Mouse (Mus musculus) G1E (cell line): Measurements from ENCODE around the gene Primpol. TPM values are rescaled to one million over a fixed set of nuclear protein-coding genes. Genes with fewer than 3 reads are reported as not detected.

Source experiments
- ATAC-seq: 2 replicates; pipeline ENCODE4 v1.8.0; 2016; ENCODE audit warnings: mild to moderate bottlenecking; ENCODE audit not compliant: insufficient number of reproducible peaks, poor library complexity, low FRiP score, severe bottlenecking; ENCODE audit errors: extremely low read depth
- DNase-seq: peaks from one replicate; pipeline ENCODE4 v3.0.0; 2012; ENCODE audit warnings: low spot score
- H3K27me3 ChIP-seq: 2 replicates; pipeline ENCODE4 v1.6.1; 2012; ENCODE audit warnings: mild to moderate bottlenecking, low read length, inconsistent platforms; ENCODE audit not compliant: insufficient read depth
- H3K36me3 ChIP-seq: replicated peaks from 2 replicates; pipeline ENCODE3; 2012; ENCODE audit warnings: mild to moderate bottlenecking, inconsistent platforms
- H3K4me1 ChIP-seq: 2 replicates; pipeline ENCODE4 v1.6.1; 2012; ENCODE audit warnings: low read depth, low read length, inconsistent platforms, mixed read lengths; ENCODE audit not compliant: insufficient read depth
- H3K4me3 ChIP-seq: 2 replicates; pipeline ENCODE4 v1.5.1; 2012; ENCODE audit warnings: low read depth, mild to moderate bottlenecking, inconsistent platforms, low read length, moderate library complexity, mixed read lengths
- H3K9me3 ChIP-seq: replicated peaks from 2 replicates; pipeline ENCODE4 v1.6.1; 2012; ENCODE audit warnings: inconsistent platforms
- CTCF ChIP-seq: IDR thresholded peaks from 2 replicates; pipeline ENCODE4 v1.5.1; 2012; ENCODE audit warnings: low read depth, low read length, inconsistent platforms, mixed read lengths
- GATA1 ChIP-seq: IDR thresholded peaks from 2 replicates; pipeline ENCODE4 v1.6.1; 2012; ENCODE audit warnings: borderline replicate concordance, low read length, inconsistent platforms, mixed read lengths
- GATA2 ChIP-seq: IDR thresholded peaks from 2 replicates; pipeline ENCODE4 v1.6.1; 2012; ENCODE audit warnings: low read depth, low read length, inconsistent platforms, borderline replicate concordance
- POLR2AphosphoS5 ChIP-seq: IDR thresholded peaks from 2 replicates; pipeline ENCODE4 v1.6.1; 2012; ENCODE audit warnings: low read depth, low read length, inconsistent platforms; ENCODE audit not compliant: insufficient replicate concordance
- TAL1 ChIP-seq: conservative IDR thresholded peaks from 2 replicates; pipeline ENCODE4 v1.6.1; 2012; ENCODE audit warnings: low read depth, low read length, inconsistent platforms, mixed read lengths
- polyA plus RNA-seq: library from polyadenylated mRNA; stranded (reverse); fragments of >175 nt; gene quantifications from 2 replicates; pipeline ENCODE4 v1.2.3, GENCODE M21; 2012
- total RNA-seq, 2 experiments: library from RNA; stranded (forward) in 1 of 2; stranded (reverse) in 1 of 2; fragments of 200-1000 nt in 1 of 2; fragments of >200 nt in 1 of 2; fragmentation: Nextera tagmentation in 1 of 2; gene quantifications; 2 replicates each; pipeline ENCODE4 v1.2.3; 2014 to 2017

Gene Primpol
- total RNA-seq (2014; fragmentation: Nextera tagmentation): 137 and 150 TPM in 2 replicates
- total RNA-seq (2017): 39.6 and 44.2 TPM in 2 replicates
- polyA plus RNA-seq: 2.3 and 5.3 TPM in 2 replicates

GRCm38 (mm10) chr8:46616879-46617689 lies at the start of gene Primpol, which contains the start of gene Casp3:
Gene Primpol (minus strand): TSS chr8:46617212.
Gene Casp3 (plus strand): TSS chr8:46617291.
- peak within 1 kb of the TSS; percentile 93 for H3K4me3 ChIP-seq
- H3K4me1 ChIP-seq: peaks cover 48% of the 10 kb centered on the region
- TF ChIP-seq POLR2AphosphoS5 (no peak), GATA2 (no peak), CTCF (no peak), GATA1 (no peak), TAL1 (no peak)
- no peaks in the 10 kb centered on the region for H3K9me3 ChIP-seq
- ATAC-seq (peak; percentile 81), DNase-seq (peak; percentile 90)
- H3K36me3 ChIP-seq: peaks cover 23% of the 10 kb centered on the region
- H3K27me3 ChIP-seq: no peaks in the 10 kb centered on the region

- ATAC-seq: no peak
- Histone ChIP-seq H3K36me3 (no peaks in the 10 kb centered on the region), H3K4me3 (no peak overlapping the region), H3K9me3 (no peaks in the 10 kb centered on the region), H3K4me1 (peaks cover 7% of the 10 kb centered on the region), H3K27me3 (no peaks in the 10 kb centered on the region)
- no peak for DNase-seq
- TF ChIP-seq GATA1 (no peak), TAL1 (no peak), POLR2AphosphoS5 (no peak), CTCF (no peak), GATA2 (no peak)
Observed at GRCm38 (mm10) chr8:46655919-46656318, 38.9 kb upstream of the Primpol start.

- peak; percentile 15 for ATAC-seq
Observed at GRCm38 (mm10) chr8:46651872-46652271, 34.9 kb upstream of the Primpol start.

GRCm38 (mm10) chr8:46648421-46648820 lies 31.4 kb upstream of the Primpol start:
- TF ChIP-seq GATA1 (no peak), POLR2AphosphoS5 (no peak), GATA2 (no peak), TAL1 (no peak), CTCF (no peak)
- Histone ChIP-seq H3K36me3 (peaks cover 2% of the 10 kb centered on the region), H3K4me3 (no peak overlapping the region), H3K27me3 (no peaks in the 10 kb centered on the region), H3K4me1 (peaks cover 6% of the 10 kb centered on the region), H3K9me3 (no peaks in the 10 kb centered on the region)
- ATAC-seq (no peak), DNase-seq (no peak)

More at GRCm38 (mm10) chr8:46651872-46652271, 34.9 kb upstream of the Primpol start:
- Histone ChIP-seq H3K4me3 (no peak overlapping the region), H3K9me3 (no peaks in the 10 kb centered on the region), H3K4me1 (peaks cover 7% of the 10 kb centered on the region), H3K27me3 (no peaks in the 10 kb centered on the region), H3K36me3 (no peaks in the 10 kb centered on the region)
- TF ChIP-seq CTCF (no peak), GATA2 (no peak), POLR2AphosphoS5 (no peak), GATA1 (no peak), TAL1 (no peak)
- no peak for DNase-seq

- Histone ChIP-seq H3K4me1 (peaks cover 34% of the 10 kb centered on the region), H3K36me3 (peaks cover 63% of the 10 kb centered on the region), H3K9me3 (no peaks in the 10 kb centered on the region), H3K4me3 (no peak overlapping the region), H3K27me3 (no peaks in the 10 kb centered on the region)
- TF ChIP-seq TAL1: no peak
- TF ChIP-seq GATA1: no peak
- no peak for TF ChIP-seq POLR2AphosphoS5
- no peak for TF ChIP-seq GATA2
- DNase-seq: no peak
- no peak for ATAC-seq
Observed at GRCm38 (mm10) chr8:46641272-46641671, 24.3 kb upstream of the Primpol start.

- Histone ChIP-seq H3K4me3 (no peak overlapping the region), H3K36me3 (peaks cover 77% of the 10 kb centered on the region), H3K9me3 (no peaks in the 10 kb centered on the region), H3K27me3 (no peaks in the 10 kb centered on the region), H3K4me1 (peaks cover 34% of the 10 kb centered on the region)
- DNase-seq (peak; percentile 28), ATAC-seq (peak; percentile 63)
- TF ChIP-seq CTCF: no peak
- no peak for TF ChIP-seq GATA2
- TF ChIP-seq GATA1: no peak
- TF ChIP-seq POLR2AphosphoS5: no peak
- no peak for TF ChIP-seq TAL1
Observed at GRCm38 (mm10) chr8:46639852-46640251, 22.8 kb upstream of the Primpol start.
